Mouse (Mus musculus) urinary bladder, postnatal 4 days (tissue): Measurements from ENCODE around the gene Ppm1l.
"Not testable (repeated sequence)": the region's sequence is repeated elsewhere in the genome, so short reads cannot be mapped to it uniquely, and the experiment has no call there.

Experiments
- DNase-seq, 2 experiments: peaks; one replicate each; pipeline ENCODE4 v3.0.0; 2021 to 2022; ENCODE audit warnings: low spot score in 2 of 2

The Ppm1l gene

GRCm38 (mm10) chr3:69372731-69373130 lies 56.1 kb downstream of the Ppm1l start:
- no peak for DNase-seq

DNA sequence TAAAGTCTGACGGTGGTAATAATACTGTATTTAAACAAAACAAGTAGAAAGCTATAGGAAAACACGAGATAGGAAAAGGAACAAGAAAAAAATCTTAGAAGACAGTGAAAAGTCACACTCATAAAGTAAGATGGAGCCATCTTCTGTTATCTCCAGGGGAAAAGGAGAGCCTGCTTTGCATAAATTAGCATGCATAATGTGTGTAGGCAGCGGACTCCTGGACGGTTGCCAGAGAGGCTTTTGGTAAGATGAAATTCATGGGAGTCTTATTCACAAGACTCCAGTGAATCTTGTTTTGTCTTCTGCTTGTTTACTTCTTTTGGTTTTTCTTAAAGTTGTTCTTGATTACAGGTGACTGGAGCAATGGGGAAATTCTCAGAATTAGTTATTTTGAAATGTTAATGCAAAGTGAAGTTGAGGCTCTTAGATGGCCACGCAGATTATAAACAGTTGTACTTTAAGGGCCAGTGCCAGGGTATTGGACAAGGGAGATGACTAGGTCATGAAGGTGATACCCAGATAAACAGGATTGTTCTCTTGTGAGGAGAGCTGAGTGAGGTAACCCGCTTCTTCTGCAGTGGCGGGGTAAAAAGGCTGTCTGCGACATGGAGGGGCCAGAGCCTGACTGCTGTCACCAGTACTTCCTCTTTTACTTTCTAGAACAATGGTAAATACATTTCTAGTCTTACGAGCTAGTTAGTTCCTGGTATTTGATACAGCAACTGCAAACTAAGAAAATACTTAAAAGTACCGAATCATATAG lies 57.1 kb downstream of the Ppm1l start:
- no peak for DNase-seq

- DNase-seq, result no peak
Measured at GRCm38 (mm10) chr3:69374538-69374937, 57.9 kb downstream of the Ppm1l start.

DNA sequence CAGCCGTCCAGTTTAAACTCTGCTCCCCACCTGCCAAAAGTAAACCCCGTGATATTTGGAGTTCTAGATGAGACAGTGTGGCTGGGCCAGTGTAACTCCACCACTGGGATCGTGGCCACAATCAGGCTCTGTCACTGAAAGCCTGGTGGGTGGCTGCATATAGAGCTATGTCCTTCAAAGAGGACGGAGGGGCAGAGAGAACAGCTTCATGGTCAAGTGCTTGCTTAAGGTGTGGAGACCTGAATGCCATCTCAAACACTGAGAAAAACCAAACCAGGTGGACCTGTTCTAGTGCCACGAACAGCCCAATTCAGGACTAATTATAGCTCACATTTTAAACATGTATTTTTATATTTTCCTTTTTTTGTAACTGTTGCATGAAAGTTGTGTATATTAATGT lies 58.3 kb downstream of the Ppm1l start:
- no peak for DNase-seq

DNA sequence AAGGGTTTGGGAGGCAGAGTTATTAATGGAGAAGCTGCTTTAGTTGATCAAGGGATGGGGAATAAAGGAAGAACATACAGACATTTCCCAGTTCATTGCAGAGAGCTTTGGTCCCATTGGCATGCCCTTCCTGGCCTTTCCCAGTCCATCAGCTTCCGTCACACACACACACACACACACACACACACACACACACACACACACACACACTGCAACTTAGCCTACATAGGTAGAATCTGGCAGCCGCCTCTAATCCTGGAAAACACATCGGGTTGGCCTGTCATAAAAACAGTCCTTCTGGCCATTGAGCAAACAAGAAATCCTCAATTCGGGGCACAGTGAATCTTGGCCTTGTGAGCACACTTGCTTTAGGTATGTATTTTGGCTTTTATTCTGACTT lies 64.6 kb downstream of the Ppm1l start:
- DNase-seq, result no peak

GRCm38 (mm10) chr3:69391834-69392233 lies 75.2 kb downstream of the Ppm1l start:
- DNase-seq, result not testable (repeated sequence)

DNA sequence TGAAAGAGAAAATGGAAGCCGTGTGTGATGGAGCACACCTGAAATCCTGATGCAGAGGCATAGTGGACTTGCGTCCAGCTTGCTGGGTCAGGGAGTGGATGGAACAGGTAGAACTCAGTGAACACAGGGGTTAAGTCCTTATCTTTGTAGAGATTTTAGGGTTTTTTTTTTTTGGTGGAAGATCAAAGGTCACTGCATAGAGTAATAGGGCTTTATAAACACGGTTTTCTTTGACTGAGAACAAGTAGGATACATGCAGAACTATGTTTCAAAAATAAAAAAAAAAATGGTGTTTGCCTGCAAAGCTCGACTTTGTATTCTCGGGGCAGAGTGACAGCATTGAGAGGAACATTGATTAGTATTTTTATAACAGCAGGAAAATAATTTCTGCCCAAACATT lies 75.6 kb downstream of the Ppm1l start:
- DNase-seq, result no peak

GRCm38 (mm10) chr3:69393079-69393478 lies 76.4 kb downstream of the Ppm1l start:
- no peak for DNase-seq

DNA sequence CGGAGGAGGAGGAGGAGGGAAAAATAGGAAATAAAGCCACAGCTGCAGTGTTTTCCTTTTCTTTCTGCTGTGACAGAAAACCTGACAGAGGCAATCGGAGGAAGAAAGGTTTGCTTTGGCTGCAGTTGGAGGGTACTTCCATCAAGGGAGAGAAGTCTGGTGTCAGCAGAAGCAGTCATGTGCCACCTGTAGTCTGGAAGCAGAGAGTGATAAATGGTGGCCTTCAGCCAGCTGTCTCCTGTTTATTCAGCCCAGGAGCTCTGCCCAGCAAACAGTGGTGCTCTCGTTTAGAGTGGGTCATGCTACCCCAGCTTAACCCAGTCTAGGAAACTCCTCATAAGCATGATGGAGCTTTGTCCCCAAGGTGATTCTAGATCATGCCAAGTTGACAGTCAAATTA lies 77.3 kb downstream of the Ppm1l start:
- DNase-seq, result no peak

GRCm38 (mm10) chr3:69395084-69395483 lies 78.4 kb downstream of the Ppm1l start:
- DNase-seq, result no peak

DNA sequence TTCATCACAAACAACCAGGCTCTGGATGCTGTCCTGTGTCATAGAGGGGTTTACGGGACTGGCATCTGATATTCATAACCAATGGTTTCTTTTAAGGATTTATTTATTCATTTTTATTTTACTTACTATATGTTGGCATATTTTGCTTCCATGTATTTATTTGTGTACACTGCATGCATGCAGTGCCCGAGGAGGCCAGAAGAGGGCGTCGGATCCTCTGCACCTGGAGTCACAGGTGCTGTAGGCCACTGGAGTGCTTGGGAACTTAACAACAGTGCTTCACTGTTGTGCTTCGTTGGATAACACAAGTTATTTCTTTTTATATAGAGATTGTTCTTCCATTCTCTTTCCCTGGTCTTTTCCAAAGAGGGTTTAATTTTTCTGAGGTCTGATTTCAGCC lies 81.1 kb downstream of the Ppm1l start:
- DNase-seq, result no peak

DNA sequence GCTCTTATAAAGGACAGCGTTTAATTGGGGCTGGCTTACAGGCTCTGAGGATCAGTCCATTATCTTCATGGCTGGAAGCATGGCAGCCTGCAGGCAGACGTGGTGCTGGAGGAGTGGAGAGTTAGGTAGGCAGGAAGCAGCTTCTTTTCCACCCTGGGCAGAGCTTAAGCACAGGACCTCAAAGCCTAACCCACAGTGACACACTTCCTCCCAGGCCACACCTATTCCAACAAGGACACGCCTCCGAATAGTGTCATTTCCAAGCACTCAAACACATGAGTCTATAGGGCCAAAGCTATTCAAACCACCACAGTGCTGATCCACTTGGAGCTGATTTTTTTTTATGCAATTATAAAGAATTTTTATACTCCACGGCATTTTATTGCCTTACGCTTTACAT lies 82.7 kb downstream of the Ppm1l start:
- no peak for DNase-seq

DNA sequence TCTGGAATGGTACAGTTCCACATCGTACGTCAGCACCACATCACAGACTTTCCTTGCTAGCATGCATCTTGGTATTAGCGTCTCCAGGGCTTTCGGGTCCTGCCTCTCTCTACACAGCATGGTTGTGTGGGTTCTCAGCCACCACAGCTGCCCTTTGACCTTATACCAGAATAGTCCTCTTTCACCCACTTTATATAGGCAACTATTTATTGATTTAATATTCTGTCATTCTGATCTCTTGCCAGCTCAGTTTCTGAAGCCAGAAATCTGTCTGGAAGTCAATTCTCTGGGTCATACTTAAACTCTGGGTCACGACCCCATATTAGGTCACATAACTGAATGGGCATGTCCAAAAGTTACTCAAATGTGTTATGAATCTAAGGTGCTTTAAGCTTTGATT lies 86.5 kb downstream of the Ppm1l start:
- DNase-seq, result no peak

GRCm38 (mm10) chr3:69406210-69406895 lies 89.7 kb downstream of the Ppm1l start:
- DNase-seq, result no peak

GRCm38 (mm10) chr3:69408064-69408463 lies 91.4 kb downstream of the Ppm1l start:
- no peak for DNase-seq

DNA sequence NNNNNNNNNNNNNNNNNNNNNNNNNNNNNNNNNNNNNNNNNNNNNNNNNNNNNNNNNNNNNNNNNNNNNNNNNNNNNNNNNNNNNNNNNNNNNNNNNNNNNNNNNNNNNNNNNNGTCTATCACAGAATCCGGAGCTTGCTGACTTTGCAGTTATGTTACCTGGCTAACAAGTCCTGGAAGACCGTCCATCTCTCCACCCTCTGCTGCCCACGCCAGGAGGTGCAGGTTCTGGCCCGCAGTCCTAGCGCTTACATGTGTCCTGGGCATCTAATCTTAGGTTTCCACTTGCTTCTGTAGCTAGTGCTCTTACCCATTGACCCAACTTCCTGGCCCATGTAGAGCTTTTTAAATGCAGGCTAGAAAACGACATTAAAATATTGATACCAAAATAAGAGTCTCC lies 99.5 kb downstream of the Ppm1l start:
- no peak for DNase-seq

DNA sequence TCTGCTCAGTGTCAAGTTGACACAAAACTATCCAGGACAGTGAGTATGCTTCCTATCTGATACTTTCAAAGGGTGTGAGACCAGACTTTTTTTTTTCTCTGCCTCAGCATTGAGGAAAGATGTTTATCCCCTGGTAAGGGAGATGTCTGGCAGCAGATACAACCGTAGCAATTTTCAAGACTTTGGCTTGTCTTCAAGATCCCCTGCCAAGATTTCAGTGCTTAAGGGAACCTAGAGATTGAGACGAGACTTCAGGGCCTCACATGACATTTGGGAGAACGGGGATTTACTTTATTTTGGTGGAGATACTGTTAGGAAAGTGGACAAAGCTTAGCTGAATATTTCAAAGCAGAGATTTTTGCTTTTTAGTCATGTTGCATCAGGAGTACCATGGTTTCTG lies 106.1 kb downstream of the Ppm1l start:
- DNase-seq, result no peak

DNA sequence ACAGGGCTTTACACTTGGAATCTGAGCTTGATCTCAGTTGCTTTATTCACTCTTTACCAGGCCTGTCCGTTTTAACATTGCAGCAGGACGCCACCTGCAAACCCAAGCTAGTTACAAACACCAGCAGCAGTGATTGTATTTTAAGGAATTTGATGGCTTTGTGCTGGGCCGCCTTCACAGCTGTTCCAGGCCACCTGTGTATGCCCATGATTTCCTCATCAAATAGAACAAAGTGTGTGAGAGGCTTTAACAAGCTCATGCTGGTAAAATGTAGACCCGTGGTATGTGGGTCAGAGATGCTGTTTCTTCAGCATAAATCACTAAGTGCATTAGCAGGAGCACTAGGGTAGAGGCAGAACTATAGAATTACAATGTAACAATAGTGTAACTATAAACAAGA lies 106.7 kb downstream of the Ppm1l start:
- no peak for DNase-seq

DNA sequence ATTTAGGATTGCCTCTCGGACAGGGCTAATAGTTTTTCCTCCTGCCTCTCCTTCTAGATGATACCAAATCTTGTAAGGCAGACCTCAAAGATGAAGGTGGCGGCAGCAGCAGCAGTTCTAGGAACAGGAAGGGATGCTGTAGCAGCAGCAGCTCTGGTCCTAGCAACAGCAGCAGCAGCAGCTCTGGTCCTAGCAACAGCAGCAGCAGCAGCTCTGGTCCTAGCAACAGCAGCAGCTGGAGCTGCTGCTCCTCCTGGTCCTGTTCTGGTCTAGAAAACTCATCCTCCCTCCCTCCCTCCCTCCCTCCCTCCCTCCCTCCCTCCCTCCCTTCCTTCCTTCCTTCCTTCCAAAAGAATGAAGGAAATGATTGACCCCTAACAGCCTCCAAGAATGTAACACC lies 108.1 kb downstream of the Ppm1l start:
- not testable (repeated sequence) for DNase-seq

GRCm38 (mm10) chr3:69427259-69427658 lies 110.6 kb downstream of the Ppm1l start:
- no peak for DNase-seq

- DNase-seq, result no peak
Measured at GRCm38 (mm10) chr3:69428221-69428620, 111.6 kb downstream of the Ppm1l start.

DNA sequence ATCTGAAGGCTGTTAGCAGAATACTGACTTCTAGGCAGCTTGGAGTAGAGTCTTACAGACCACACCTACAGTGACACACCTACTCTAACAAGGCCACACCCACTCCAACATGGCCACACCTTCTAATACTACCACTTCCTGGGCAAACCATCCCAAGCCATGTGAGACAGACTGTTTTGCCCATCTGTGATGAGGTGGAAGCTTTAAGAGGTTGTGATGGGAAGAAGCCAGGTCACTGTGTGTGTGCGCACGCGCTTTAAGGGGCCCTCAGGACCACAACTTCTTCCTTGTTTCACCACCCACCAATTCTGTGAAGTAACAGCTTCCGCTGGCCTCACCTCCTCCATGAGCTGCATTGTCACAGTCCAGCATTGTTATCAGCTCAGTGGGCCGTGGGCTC lies 112.7 kb downstream of the Ppm1l start:
- no peak for DNase-seq

GRCm38 (mm10) chr3:69433580-69433979 lies 116.9 kb downstream of the Ppm1l start:
- DNase-seq, result no peak
